ENCODE assay signal across 8 mouse cellular contexts in the genomic region with DNA sequence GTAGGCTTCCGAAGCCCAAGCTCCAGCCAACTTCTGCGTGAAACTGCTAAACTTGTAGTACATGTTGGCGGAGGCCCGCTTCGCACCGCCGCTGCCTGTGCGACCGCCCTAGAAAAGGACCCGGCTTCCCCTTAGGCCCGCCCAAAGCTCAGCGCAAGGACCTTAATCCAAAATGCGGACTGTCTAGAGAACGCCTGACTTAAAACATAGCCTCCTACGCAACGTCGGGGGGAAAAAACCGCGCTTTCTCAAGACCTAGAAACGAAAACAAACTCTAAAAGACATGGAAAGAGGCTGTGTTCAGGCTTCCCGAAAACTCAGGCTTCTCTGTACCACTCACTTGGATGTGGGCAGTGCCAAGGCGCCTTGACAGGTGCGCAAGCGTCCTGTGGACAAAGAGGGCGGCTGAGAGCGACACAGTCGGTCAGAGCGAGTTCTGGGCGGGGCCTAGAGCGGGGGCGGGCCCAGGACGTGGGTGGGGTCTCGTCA. TPM values are rescaled to one million over a fixed set of nuclear protein-coding genes. Genes with fewer than 3 reads are reported as not detected.
DNase-seq lines count a peak whose midpoint lies in the region; ATAC-seq lines count a peak whose summit lies in the region.

No protein-coding gene starts in this region.

- H3K4me2 ChIP-seq in heart, embryonic 14.5 days (ENCODE audit: low read length), result peak overlapping the region; percentile 94
- peak overlapping the region; percentile 82 for H3K4me2 ChIP-seq in liver, embryonic 13.5 days
- H3K4me2 ChIP-seq in stomach, embryonic 16.5 days (ENCODE audit: low read depth, low read length), result peak overlapping the region; percentile 54

- peak overlapping the region; percentile 88 to 96 for H3K4me3 ChIP-seq in heart, embryonic 14.5 days (ENCODE audit: control insufficient read depth in 1 of 2, insufficient read depth in 1 of 2, low read depth in 1 of 2, low read length in 2 of 2)
- peak overlapping the region; percentile 94 for H3K4me3 ChIP-seq in liver, embryonic 13.5 days (replicated peaks)
- H3K4me3 ChIP-seq in stomach, embryonic 16.5 days (replicated peaks; ENCODE audit: low read length), result peak overlapping the region; percentile 88

- H3K27ac ChIP-seq in heart, embryonic 14.5 days (replicated peaks in 1 of 2; ENCODE audit: control insufficient read depth in 1 of 2, insufficient read depth in 1 of 2, low read depth in 2 of 2, low read length in 2 of 2), result peak overlapping the region; percentile 58 to 86
- H3K27ac ChIP-seq in liver, embryonic 13.5 days, result peak overlapping the region; percentile 83
- peak overlapping the region; percentile 28 for H3K27ac ChIP-seq in stomach, embryonic 16.5 days (ENCODE audit: low read length)

- no peaks in the 10 kb centered on the region for H3K9me3 ChIP-seq in heart, embryonic 14.5 days (ENCODE audit: control insufficient read depth, low read length)
- H3K9me3 ChIP-seq in liver, embryonic 13.5 days (replicated peaks), result no peaks in the 10 kb centered on the region
- no peaks in the 10 kb centered on the region for H3K9me3 ChIP-seq in stomach, embryonic 16.5 days (replicated peaks; ENCODE audit: control insufficient read depth, low read length)

- peak; percentile 92 for ATAC-seq in CD4-positive, CD25-positive, alpha-beta regulatory T cell, adult 4 months
- peak; percentile 97 for ATAC-seq in heart, embryonic 14.5 days (ENCODE audit: insufficient number of reproducible peaks, insufficient read depth, low FRiP score, low read depth)
- peak; percentile 97 for ATAC-seq in liver, embryonic 13.5 days (ENCODE audit: low read depth)
- ATAC-seq in stomach, embryonic 16.5 days (ENCODE audit: insufficient read depth, low FRiP score), result peak; percentile 99

- peaks cover 0 to 18% of the 10 kb centered on the region in 2 experiments; a peak in 2 of 4 replicates for H3K4me1 ChIP-seq in heart, embryonic 14.5 days (ENCODE audit: control insufficient read depth in 2 of 2, insufficient read depth in 2 of 2, low read length in 2 of 2)
- H3K4me1 ChIP-seq in liver, embryonic 13.5 days (replicated peaks), result peaks cover 42% of the 10 kb centered on the region
- peaks cover 13% of the 10 kb centered on the region for H3K4me1 ChIP-seq in stomach, embryonic 16.5 days (ENCODE audit: control insufficient read depth, insufficient read depth, low read length)

- H3K9ac ChIP-seq in heart, embryonic 14.5 days (ENCODE audit: low read length), result peak overlapping the region; percentile 98
- peak overlapping the region; percentile 89 for H3K9ac ChIP-seq in liver, embryonic 13.5 days
- peak overlapping the region; percentile 85 for H3K9ac ChIP-seq in stomach, embryonic 16.5 days (ENCODE audit: low read length)

- 0% methylated on average over 33 of the region's 33 CpGs for WGBS in heart, embryonic 14.5 days
- WGBS in liver, embryonic 13.5 days (ENCODE audit: insufficient replicate concordance), result under 1% methylated on average over 33 of the region's 33 CpGs
- 0% methylated on average over 33 of the region's 33 CpGs for WGBS in stomach, embryonic 16.5 days

- H3K27me3 ChIP-seq in heart, embryonic 14.5 days (ENCODE audit: control insufficient read depth, insufficient read depth, low read length), result no peaks in the 10 kb centered on the region
- H3K27me3 ChIP-seq in liver, embryonic 13.5 days, result no peaks in the 10 kb centered on the region
- no peaks in the 10 kb centered on the region for H3K27me3 ChIP-seq in stomach, embryonic 16.5 days (ENCODE audit: control insufficient read depth, insufficient read depth, low read length)

- DNase-seq in c-Kit-negative CD71-positive TER-119-positive erythroid progenitor cells, embryonic 14.5 days (ENCODE audit: low read depth, low spot score), result peak; percentile 85
- peak; percentile 92 for DNase-seq in fibroblast of lung, adult 2 months (ENCODE audit: low read depth)
- peak; percentile 94 for DNase-seq in kidney, postnatal 14 days
- DNase-seq in liver, embryonic 13.5 days, result peak; percentile 82
- DNase-seq in neural tube, embryonic 10.5 days (ENCODE audit: extremely low spot score, low spot score), result peak; percentile 92

- no peaks in the 10 kb centered on the region for H3K36me3 ChIP-seq in heart, embryonic 14.5 days (ENCODE audit: control insufficient read depth, insufficient read depth, low read length)
- H3K36me3 ChIP-seq in liver, embryonic 13.5 days, result peaks cover 4% of the 10 kb centered on the region; the same call in 1 of the 2 replicates
- no peaks in the 10 kb centered on the region for H3K36me3 ChIP-seq in stomach, embryonic 16.5 days (ENCODE audit: control insufficient read depth, insufficient read depth, low read length)

RNA-seq across cellular contexts. Expression of a gene that starts 2.9 kb away (rescaled TPM):
- polyA plus RNA-seq in CD4-positive, CD25-positive, alpha-beta regulatory T cell, adult 4 months (2017; shearing (Covaris generic)), result 100 to 1,000 TPM; 545 to 584 TPM
- polyA plus RNA-seq in heart, embryonic 14.5 days (2014; fragmentation: Nextera tagmentation; extraction: Ambion mirVana), result 251 and 261 TPM in 2 replicates
- polyA plus RNA-seq in liver, embryonic 13.5 days (2015; fragmentation: Nextera tagmentation; extraction: Ambion mirVana), result 77.5 and 87.5 TPM in 2 replicates
- 162 and 166 TPM in 2 replicates for polyA plus RNA-seq in stomach, embryonic 16.5 days (2015; fragmentation: Nextera tagmentation; extraction: Ambion mirVana)

Comparison
In these comparisons a context has a peak if more than half of its experiments do, and no peak if none do; other contexts are left out.
1. Peak in every context shown above with its lines: DNase-seq, ATAC-seq, H3K4me3 ChIP-seq and H3K27ac ChIP-seq.
2. H3K27ac ChIP-seq: peak in every context shown above with its lines; median percentile 83 in liver, embryonic 13.5 days; 72 in heart, embryonic 14.5 days; 28 in stomach, embryonic 16.5 days.